Mouse (Mus musculus): Measurements from ENCODE around the gene Clec16a.

DNA sequence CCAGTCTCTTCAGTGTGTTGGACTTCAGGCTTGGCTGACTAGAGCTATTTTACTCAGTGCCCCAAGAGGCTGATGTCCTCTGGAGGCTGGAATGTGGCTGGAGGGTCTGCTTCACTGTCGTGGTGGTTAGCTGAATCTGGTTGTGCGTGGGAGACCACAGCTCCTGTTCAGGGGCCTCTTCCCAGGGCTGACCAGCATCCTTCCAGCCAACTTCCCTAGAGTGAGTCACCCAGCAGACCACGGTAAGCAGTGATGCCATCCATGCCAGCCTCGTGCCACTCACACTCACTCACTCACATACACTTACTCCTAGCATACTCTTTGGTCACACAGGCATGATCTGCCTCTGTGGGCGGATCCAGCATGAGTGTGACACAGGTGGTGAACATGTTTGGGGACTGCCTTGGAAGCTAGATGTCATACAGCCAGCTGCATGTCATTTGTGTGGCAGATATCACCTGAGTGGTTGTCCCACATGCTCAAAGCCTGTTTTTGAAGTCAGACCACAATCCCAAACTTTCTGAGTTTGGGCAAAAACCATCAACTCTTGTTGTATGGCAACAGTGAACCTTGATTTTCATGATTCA is 24.8 kb downstream of the Clec16a start:
- TF ChIP-seq EP300 (IDR thresholded peaks at IDR 0.05; ENCODE audit: low read length) (no peak), JUND (conservative IDR thresholded peaks at IDR 0.05; ENCODE audit: low read depth, low read length) (no peak), HCFC1 (IDR thresholded peaks at IDR 0.05; ENCODE audit: low read depth, low read length) (no peak), MAFK (IDR thresholded peaks at IDR 0.05; ENCODE audit: insufficient replicate concordance, low read length) (no peak), SMC3 (IDR thresholded peaks at IDR 0.05; ENCODE audit: low read depth, low read length) (no peak), CTCF (conservative IDR thresholded peaks at IDR 0.05 in 1 of 2, IDR thresholded peaks at IDR 0.05 in 1 of 2; ENCODE audit: low read depth in 2 of 2, low read length in 2 of 2) (no peak), POLR2A (IDR thresholded peaks at IDR 0.05; ENCODE audit: low read depth, low read length) (no peak), NELFE (IDR thresholded peaks at IDR 0.05; ENCODE audit: low read depth, low read length) (no peak)
